Mouse (Mus musculus) left cerebral cortex, postnatal 25 days (tissue): ENCODE data around the gene Armc10. TPM values are rescaled to one million over a fixed set of nuclear protein-coding genes. Genes with fewer than 3 reads are reported as not detected.
"Not testable (repeated sequence)": the region's sequence is repeated elsewhere in the genome, so short reads cannot be mapped to it uniquely, and the experiment has no call there.

Source experiments
- DNase-seq, 2 experiments: peaks; one replicate each; pipeline ENCODE4 v3.0.0; 2022; ENCODE audit warnings: low spot score in 2 of 2, mixed read lengths in 1 of 2
- intact Hi-C: fragments of 180-260 bp; cut with DNase I; formaldehyde crosslinking; loops from one replicate; pipeline ENCODE4 v1.15.1; 2025
- total RNA-seq, 2 experiments: library from RNA; stranded (reverse); gene quantifications; 2 replicates each; pipeline ENCODE4 v1.2.3; 2021

Armc10 gene
- total RNA-seq, 2 experiments from 2014 or later: 19.4 to 20.6 TPM

DNA sequence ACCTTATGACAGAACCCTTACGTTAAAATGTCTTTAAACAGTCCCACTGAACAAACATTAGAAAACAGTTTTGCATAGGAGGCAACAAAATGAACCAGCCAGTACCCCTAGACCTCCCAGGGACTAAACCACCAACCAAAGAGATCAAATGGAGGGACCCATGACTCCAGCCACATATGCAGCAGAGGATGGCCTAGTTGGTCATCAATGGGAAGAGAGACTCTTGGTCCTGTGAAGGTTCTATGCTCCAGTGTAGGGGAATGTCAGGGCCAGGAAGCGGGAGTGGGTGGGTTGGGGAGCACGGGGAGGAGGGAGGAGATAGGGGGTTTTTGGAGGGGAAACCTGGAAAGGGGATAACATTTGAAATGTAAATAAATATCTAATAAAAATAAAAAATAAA is 53.9 kb downstream of the Armc10 start:
- intact Hi-C loops, DNase-seq: not testable (repeated sequence)

DNA sequence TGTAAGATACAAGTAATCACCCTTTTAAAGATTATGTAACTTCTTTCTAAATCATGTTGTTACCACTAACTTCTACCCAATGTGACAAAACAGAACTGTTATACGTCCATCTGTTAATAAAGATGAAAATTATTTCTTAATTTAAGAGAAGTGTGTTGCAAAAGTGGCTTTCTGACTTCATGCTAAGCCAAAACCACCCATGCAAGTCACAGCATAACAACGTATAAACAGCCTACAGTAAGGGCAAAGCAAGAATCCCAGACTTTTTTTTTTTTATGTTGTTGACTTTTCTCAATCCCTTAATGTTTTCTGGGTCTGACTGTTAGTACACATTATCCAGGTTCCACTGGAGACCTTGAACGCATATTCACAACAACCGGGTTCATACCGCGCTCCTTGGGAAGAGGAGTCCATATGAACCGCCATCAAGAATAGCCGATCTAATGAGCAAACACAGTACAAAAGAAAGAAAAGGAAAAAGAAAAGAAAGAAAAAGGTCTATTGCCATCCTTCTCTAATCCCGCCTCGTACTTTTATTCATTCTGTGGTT is 54.7 kb downstream of the Armc10 start:
- no peak for DNase-seq
- intact Hi-C loops: loop anchor here (2.0 kb wide), 2 partner anchors 32 to 42 kb away; no protein-coding TSS in a partner anchor

DNA sequence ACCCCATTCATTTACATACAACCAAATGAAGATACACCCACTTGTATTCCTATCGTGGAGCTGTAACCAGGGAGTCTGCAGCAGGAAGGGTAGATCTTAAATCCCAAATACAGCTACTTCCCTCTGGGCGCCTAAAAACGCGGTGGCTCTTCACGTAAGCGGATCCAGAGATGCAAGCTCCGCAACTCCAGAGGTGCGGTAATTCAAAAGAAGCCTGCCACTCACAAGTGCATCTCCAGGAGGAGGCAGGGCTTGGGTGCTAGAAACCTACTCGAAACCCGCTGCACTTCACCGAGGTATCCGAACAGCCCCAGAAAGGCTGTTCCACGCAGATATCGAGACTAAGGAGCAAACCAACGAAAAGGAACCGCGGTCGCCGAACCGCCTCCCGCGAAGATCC is 55.3 kb downstream of the Armc10 start:
- intact Hi-C loops: loop anchor here (2.0 kb wide), 2 partner anchors 32 to 42 kb away; no protein-coding TSS in a partner anchor
- no peak for DNase-seq

DNA sequence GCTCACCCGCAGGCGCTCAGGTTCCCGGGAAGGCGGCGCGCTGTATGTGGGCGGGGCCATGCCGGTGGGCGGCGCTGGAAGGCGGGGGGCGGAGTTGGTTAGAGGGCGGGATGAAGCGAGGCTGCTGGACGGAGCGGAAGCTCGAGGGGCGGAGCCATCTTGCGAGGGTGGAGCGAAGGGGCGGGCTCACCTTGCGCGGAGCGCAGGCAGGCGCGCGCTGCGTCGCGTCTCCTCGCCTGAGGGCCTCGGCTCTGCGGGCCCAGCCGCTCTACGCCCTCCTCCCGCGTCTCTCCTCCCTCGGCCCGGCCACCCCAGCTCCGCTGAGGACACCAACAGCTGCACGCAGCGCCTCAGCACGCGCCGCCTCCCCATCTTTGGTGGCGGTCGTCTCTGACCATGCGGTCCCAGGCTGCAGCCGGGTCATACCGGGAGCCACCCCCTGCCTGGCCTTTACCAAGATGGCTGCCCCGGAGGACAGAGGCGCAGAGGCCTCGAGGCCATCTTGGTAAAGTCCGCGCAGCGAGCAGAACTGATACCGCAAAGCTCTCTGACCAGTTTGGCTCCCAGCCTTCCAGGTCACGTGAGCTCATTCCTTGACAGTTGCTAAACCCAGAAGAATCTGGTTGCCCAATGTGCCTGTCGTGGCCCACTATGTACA is 55.9 kb downstream of the Armc10 start, which contains the start of gene Napepld:
Gene Napepld, minus strand, starts transcription at position 46 of the 658 bp plus-strand sequence.
- intact Hi-C loops: loop anchor here (2.0 kb wide), 2 partner anchors 31 to 43 kb away; no protein-coding TSS in a partner anchor
- peak; percentile 95 to 99 for DNase-seq

DNA sequence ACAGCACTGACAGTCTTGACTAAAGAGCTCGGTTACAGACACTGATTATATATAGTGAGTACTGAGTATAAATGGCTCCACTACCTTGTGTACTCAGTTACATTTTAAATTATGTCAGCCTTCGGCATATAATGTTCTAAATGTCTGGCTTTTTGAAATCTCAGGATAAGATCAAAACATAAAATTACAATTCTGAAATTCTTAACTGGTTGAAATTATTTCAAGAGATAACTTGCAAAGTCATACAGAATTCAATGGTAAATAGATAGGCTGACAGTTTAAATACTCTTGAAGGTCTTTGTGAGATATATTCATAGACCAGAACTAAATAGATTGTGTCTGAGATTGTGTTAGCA is 56.4 kb downstream of the Armc10 start:
- no peak for DNase-seq
- intact Hi-C loops: no loop called here

DNA sequence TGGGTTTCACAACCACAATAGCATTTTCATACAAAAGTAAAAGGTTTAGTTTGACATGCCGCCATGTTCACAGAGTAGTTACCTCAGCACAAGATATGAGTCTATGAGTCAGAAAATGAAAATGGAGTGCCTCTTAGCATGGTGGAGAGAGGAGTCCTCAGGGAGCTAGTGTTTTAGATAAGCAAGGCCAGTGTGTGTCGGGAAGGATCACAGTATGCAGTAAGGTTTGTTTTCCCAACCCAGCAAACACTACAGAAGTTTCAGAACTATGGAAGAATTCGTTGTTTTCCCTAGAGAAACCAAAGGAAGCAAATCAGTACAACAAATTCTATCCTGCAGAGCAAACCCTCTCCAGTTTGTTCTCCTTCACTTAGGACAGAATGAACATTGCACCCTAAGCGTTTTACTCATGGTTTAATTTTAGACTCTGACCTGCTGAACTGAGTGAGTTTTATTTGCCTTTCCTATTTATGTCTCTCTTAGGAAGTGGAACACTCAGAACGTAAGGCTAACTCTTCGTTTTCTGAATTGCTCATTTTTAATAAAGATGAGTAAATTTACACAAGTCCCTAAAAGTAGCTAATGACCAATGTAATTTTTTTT is 57.4 kb downstream of the Armc10 start:
- intact Hi-C loops: no loop called here
- no peak for DNase-seq

DNA sequence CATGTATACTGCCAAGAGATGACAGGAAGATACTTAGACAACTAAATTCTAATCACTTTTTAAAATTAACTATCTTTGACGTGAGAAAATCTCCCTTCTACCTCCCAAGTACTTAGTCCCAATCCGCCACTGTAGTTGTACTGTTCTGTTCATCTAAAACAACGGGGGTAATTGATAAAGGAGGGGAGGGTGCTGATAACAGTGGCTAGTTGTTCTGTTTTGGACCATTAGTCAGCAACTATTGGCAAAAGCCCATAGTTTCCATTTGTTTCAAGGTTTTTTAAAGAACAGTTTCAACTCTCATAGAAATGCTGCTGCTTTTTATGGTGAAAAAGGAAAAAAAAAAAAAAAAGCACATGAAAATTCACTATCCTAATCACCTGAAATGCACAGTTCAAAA is 58.1 kb downstream of the Armc10 start:
- intact Hi-C loops: no loop called here
- no peak for DNase-seq

DNA sequence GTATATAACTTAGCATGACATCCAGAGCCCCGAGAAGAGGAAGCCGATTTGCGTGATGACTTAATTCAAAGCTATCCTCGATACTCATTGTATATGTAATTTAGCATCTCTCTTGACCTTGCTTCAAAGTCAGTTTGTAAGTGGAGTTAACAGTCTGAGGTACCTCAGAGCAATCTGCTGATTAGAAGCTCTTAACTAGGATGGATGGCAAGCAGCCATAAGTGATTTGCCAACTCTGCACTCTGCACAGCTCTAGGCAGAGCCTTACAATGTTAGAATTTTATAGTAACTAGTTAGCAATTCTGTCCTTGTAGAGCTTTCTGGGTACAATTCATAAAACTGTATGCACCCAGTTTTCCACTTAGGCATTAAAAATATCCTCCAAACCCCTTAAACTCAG is 60.9 kb downstream of the Armc10 start:
- intact Hi-C loops: no loop called here
- DNase-seq: no peak

DNA sequence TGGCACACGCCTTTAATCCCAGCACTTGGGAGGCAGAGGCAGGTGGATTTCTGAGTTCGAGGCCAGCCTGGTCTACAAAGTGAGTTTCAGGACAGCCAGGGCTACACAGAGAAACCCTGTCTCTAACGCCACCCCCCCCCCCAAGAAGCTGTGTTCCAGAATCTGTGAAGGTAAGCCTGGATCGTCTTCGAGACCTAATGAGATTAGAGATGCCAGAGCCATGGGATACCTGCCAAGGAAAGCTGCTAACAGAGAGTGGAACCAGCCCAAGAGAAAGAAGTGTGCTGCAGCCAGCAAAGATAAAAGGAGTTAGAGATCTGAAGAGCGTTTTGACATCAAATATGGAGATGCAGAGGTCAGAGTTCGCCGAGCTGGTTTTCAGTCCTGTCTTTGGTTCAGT is 62.4 kb downstream of the Armc10 start:
- intact Hi-C loops, DNase-seq: not testable (repeated sequence)

Other genes with a start within 250 kb of the Armc10 start
- under 1 TPM; 0.18 to 0.23 TPM for gene Ccdc146, start 221.1 kb upstream of the Armc10 start, total RNA-seq
- 10 to 100 TPM; 11.8 to 13.3 TPM for gene Fam185a, start 220.9 kb upstream of the Armc10 start, total RNA-seq
- gene Lrrc17, start 102.3 kb upstream of the Armc10 start, total RNA-seq: under 1 TPM; 0.25 to 0.34 TPM
- gene Fbxl13, start 179 bp upstream of the Armc10 start, total RNA-seq: under 1 TPM; 0.16 to 0.30 TPM
- 10 to 100 TPM; 13.3 to 14.3 TPM for gene Napepld, start 55.6 kb downstream of the Armc10 start, total RNA-seq
- 10 to 100 TPM; 68.0 to 71.4 TPM for gene Pmpcb, start 91.3 kb downstream of the Armc10 start, total RNA-seq
- 10 to 100 TPM; 29.6 to 34.9 TPM for gene Dnajc2, start 139.4 kb downstream of the Armc10 start, total RNA-seq
- gene Psmc2, start 139.5 kb downstream of the Armc10 start, total RNA-seq: 100 to 1,000 TPM; 108 to 118 TPM
- gene Slc26a5, start 219.8 kb downstream of the Armc10 start, total RNA-seq: under 1 TPM; 0.18 to 0.69 TPM